Mouse (Mus musculus): Measurements from ENCODE around the gene Prph. TPM values are rescaled to one million over a fixed set of nuclear protein-coding genes. Genes with fewer than 3 reads are reported as not detected.

Prph gene
- not detected for polyA plus RNA-seq (2017; shearing (Covaris generic))

GRCm38 (mm10) chr15:99055040-99055439 lies at the start of gene Prph:
Gene Prph (plus strand): TSS chr15:99055174.

GRCm38 (mm10) chr15:99029619-99030584 lies 25.1 kb upstream of the Prph start, which contains the start of gene Tuba1c:
Gene Tuba1c (plus strand): TSS chr15:99029891.

GRCm38 (mm10) chr15:99074019-99074599 lies 19.1 kb downstream of the Prph start, which contains the start of gene Troap:
Gene Troap (plus strand): TSS chr15:99074575.

GRCm38 (mm10) chr15:99087253-99088075 lies 32.5 kb downstream of the Prph start, which contains the start of gene C1ql4:
Gene C1ql4 (minus strand): TSS chr15:99087817.

GRCm38 (mm10) chr15:99092870-99093269 lies 37.9 kb downstream of the Prph start, which contains the start of gene Dnajc22:
Gene Dnajc22 (plus strand): TSS chr15:99093170.

Other genes starting within 250 kb of the Prph start
- gene Ddn, start 245.7 kb upstream of the Prph start, polyA plus RNA-seq (2017; shearing (Covaris generic)), result not detected
- gene Prkag1, start 223.7 kb upstream of the Prph start, polyA plus RNA-seq (2017; shearing (Covaris generic)), result 156 TPM
- gene Kmt2d, start 184.0 kb upstream of the Prph start, polyA plus RNA-seq (2017; shearing (Covaris generic)), result 26.5 TPM
- 23.2 TPM for gene Rhebl1, start 160.6 kb upstream of the Prph start, polyA plus RNA-seq (2017; shearing (Covaris generic))
- 0.09 TPM for gene Dhh, start 156.6 kb upstream of the Prph start, polyA plus RNA-seq (2017; shearing (Covaris generic))
- gene Lmbr1l, start 136.9 kb upstream of the Prph start, polyA plus RNA-seq (2017; shearing (Covaris generic)), result 82.5 TPM
- 486 TPM for gene Tuba1b, start 120.6 kb upstream of the Prph start, polyA plus RNA-seq (2017; shearing (Covaris generic))
- gene Gm49450, start 101.6 kb upstream of the Prph start, polyA plus RNA-seq (2017; shearing (Covaris generic)), result not detected
- 212 TPM for gene Tuba1a, start 101.5 kb upstream of the Prph start, polyA plus RNA-seq (2017; shearing (Covaris generic))
- 75.2 TPM for gene Tuba1c, start 25.3 kb upstream of the Prph start, polyA plus RNA-seq (2017; shearing (Covaris generic))
- gene Troap, start 19.4 kb downstream of the Prph start, polyA plus RNA-seq (2017; shearing (Covaris generic)), result 0.81 TPM
- not detected for gene C1ql4, start 32.6 kb downstream of the Prph start, polyA plus RNA-seq (2017; shearing (Covaris generic))
- not detected for gene Dnajc22, start 38.0 kb downstream of the Prph start, polyA plus RNA-seq (2017; shearing (Covaris generic))
- 0.14 TPM for gene Spats2, start 70.7 kb downstream of the Prph start, polyA plus RNA-seq (2017; shearing (Covaris generic))
- gene Kcnh3, start 169.7 kb downstream of the Prph start, polyA plus RNA-seq (2017; shearing (Covaris generic)), result 3.9 TPM
- gene Mcrs1, start 196.8 kb downstream of the Prph start, polyA plus RNA-seq (2017; shearing (Covaris generic)), result 134 TPM
- 15.9 TPM for gene Prpf40b, start 239.9 kb downstream of the Prph start, polyA plus RNA-seq (2017; shearing (Covaris generic))
- 0.65 TPM for gene Fam186b, start 240.7 kb downstream of the Prph start, polyA plus RNA-seq (2017; shearing (Covaris generic))